Mouse (Mus musculus): ENCODE measurements around the gene Insc.

Insc gene

GRCm38 (mm10) chr7:114762660-114763059 lies 19.2 kb downstream of the Insc start:
- in situ Hi-C loops (cut with MseI, MboI): no loop called here

- in situ Hi-C loops (cut with MseI, MboI): no loop called here
Observed at GRCm38 (mm10) chr7:114765273-114765672, 21.8 kb downstream of the Insc start.

- in situ Hi-C loops (cut with MseI, MboI): no loop called here
Observed at GRCm38 (mm10) chr7:114766523-114766922, 23.0 kb downstream of the Insc start.

- in situ Hi-C loops (cut with MseI, MboI): no loop called here
Observed at GRCm38 (mm10) chr7:114768516-114768915, 25.0 kb downstream of the Insc start.

GRCm38 (mm10) chr7:114769041-114769440 lies 25.5 kb downstream of the Insc start:
- in situ Hi-C loops (cut with MseI, MboI): no loop called here

GRCm38 (mm10) chr7:114770586-114770985 lies 27.1 kb downstream of the Insc start:
- in situ Hi-C loops (cut with MseI, MboI): no loop called here

- in situ Hi-C loops (cut with MseI, MboI): no loop called here
Observed at GRCm38 (mm10) chr7:114771801-114772200, 28.3 kb downstream of the Insc start.

GRCm38 (mm10) chr7:114773781-114774180 lies 30.3 kb downstream of the Insc start:
- in situ Hi-C loops (cut with MseI, MboI): no loop called here

- in situ Hi-C loops (cut with MseI, MboI): no loop called here
Observed at GRCm38 (mm10) chr7:114775856-114776255, 32.4 kb downstream of the Insc start.

GRCm38 (mm10) chr7:114778156-114778770 lies 34.8 kb downstream of the Insc start:
- in situ Hi-C loops (cut with MseI, MboI): no loop called here

GRCm38 (mm10) chr7:114779056-114779660 lies 35.7 kb downstream of the Insc start:
- in situ Hi-C loops (cut with MseI, MboI): no loop called here

- in situ Hi-C loops (cut with MseI, MboI): no loop called here
Observed at GRCm38 (mm10) chr7:114783291-114783690, 39.8 kb downstream of the Insc start.

GRCm38 (mm10) chr7:114791087-114791486 lies 47.6 kb downstream of the Insc start:
- in situ Hi-C loops (cut with MseI, MboI): no loop called here

- in situ Hi-C loops (cut with MseI, MboI): no loop called here
Observed at GRCm38 (mm10) chr7:114792026-114792425, 48.5 kb downstream of the Insc start.

- in situ Hi-C loops (cut with MseI, MboI): no loop called here
Observed at GRCm38 (mm10) chr7:114794400-114794799, 50.9 kb downstream of the Insc start.

- in situ Hi-C loops (cut with MseI, MboI): no loop called here
Observed at GRCm38 (mm10) chr7:114802576-114802975, 59.1 kb downstream of the Insc start.

GRCm38 (mm10) chr7:114805311-114805710 lies 61.8 kb downstream of the Insc start:
- in situ Hi-C loops (cut with MseI, MboI): no loop called here

GRCm38 (mm10) chr7:114807343-114807742 lies 63.8 kb downstream of the Insc start:
- in situ Hi-C loops (cut with MseI, MboI): no loop called here

GRCm38 (mm10) chr7:114808341-114808740 lies 64.8 kb downstream of the Insc start:
- in situ Hi-C loops (cut with MseI, MboI): no loop called here

- in situ Hi-C loops (cut with MseI, MboI): loop anchor here (5.0 kb wide), 1 partner anchor 85 kb away; no protein-coding TSS in a partner anchor
Observed at GRCm38 (mm10) chr7:114817291-114817806, 73.9 kb downstream of the Insc start.

- in situ Hi-C loops (cut with MseI, MboI): loop anchor here (5.0 kb wide), 1 partner anchor 86 kb away; no protein-coding TSS in a partner anchor
Observed at GRCm38 (mm10) chr7:114817879-114818278, 74.4 kb downstream of the Insc start.

GRCm38 (mm10) chr7:114818351-114818750 lies 74.9 kb downstream of the Insc start:
- in situ Hi-C loops (cut with MseI, MboI): loop anchor here (5.0 kb wide), 1 partner anchor 86 kb away; no protein-coding TSS in a partner anchor

GRCm38 (mm10) chr7:114818836-114819235 lies 75.3 kb downstream of the Insc start:
- in situ Hi-C loops (cut with MseI, MboI): loop anchor here (5.0 kb wide), 1 partner anchor 87 kb away; no protein-coding TSS in a partner anchor

All from mouse trophoblast stem cell (cell line).